16 mouse cellular contexts compared by ENCODE assay signal in the genomic region with DNA sequence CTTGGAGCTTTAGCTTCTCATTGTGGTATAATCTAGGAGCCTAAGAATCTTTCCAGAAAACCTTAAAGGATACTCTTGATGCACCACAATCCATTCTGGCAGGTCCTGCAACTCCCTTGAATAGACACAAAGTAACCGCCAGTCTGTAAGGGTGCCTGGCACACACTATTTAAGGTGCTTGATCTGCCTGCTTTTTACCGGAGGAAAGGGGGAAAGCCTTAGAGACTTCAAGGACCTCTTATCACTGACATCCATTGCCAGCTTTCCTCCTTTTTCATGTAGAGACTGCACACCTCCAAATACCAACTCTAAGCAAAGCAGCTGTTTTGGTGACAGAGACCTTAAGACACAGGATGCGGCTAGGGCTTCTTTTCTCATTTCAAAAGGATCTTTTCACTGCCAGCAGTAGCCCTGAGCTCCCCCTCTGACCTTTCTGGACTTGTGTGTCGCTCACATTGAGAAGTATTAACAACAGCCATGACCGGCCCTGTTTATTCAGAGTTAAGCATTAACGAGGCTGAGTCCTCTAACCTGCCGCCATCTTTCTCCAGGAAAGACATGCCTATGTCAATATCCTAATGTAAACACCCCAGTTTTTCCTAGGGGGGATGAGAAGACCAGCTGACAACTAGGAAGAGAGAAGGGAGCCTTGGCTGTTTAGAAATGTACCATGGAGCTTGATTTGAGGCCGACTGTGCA.
DNase-seq lines count a peak whose midpoint lies in the region; ATAC-seq lines count a peak whose summit lies in the region.
"Had no signal": no experiment of that assay in that cellular context is flagged by ENCODE, and none has a peak within 500 bp of the region (broad histone marks: within the 10 kb centered on the region; RNA-seq: fewer than 3 reads in every experiment).

No protein-coding gene starts in this region.

- no peak overlapping the region for H3K9ac ChIP-seq in midbrain, embryonic 16.5 days (ENCODE audit: low read depth, low read length)
- H3K9ac ChIP-seq in liver, embryonic 12.5 days: no peak overlapping the region
- H3K9ac ChIP-seq in stomach, embryonic 15.5 days: no peak overlapping the region
- no peak overlapping the region for H3K9ac ChIP-seq in forebrain, embryonic 16.5 days (replicated peaks; ENCODE audit: low read depth, low read length)
- H3K9ac ChIP-seq: hindbrain, embryonic 13.5 days; limb, embryonic 13.5 days; neural tube, embryonic 12.5 days had no signal

- ATAC-seq in midbrain, embryonic 16.5 days: no peak
- peak; percentile 62 for ATAC-seq in liver, embryonic 12.5 days
- ATAC-seq in stomach, embryonic 15.5 days (ENCODE audit: insufficient read depth, low FRiP score, low read depth): peak; percentile 82
- no peak for ATAC-seq in forebrain, embryonic 16.5 days

- peaks cover 38% of the 10 kb centered on the region for H3K4me1 ChIP-seq in midbrain, embryonic 10.5 days
- H3K4me1 ChIP-seq in midbrain, embryonic 16.5 days (ENCODE audit: control insufficient read depth, insufficient read depth, low read length): peaks cover 3% of the 10 kb centered on the region; the same call in 1 of the 2 replicates
- H3K4me1 ChIP-seq in liver, embryonic 12.5 days: peaks cover 4% of the 10 kb centered on the region; the same call in 1 of the 2 replicates
- H3K4me1 ChIP-seq in stomach, embryonic 15.5 days: peaks cover 6% of the 10 kb centered on the region; the same call in 1 of the 2 replicates
- no peaks in the 10 kb centered on the region for H3K4me1 ChIP-seq in forebrain, embryonic 16.5 days (replicated peaks; ENCODE audit: control insufficient read depth, insufficient read depth, low read length)
- H3K4me1 ChIP-seq: limb, embryonic 13.5 days; neural tube, embryonic 12.5 days had no signal

- H3K36me3 ChIP-seq in midbrain, embryonic 10.5 days: peaks cover 5% of the 10 kb centered on the region; the same call in 1 of the 2 replicates
- no peaks in the 10 kb centered on the region for H3K36me3 ChIP-seq in midbrain, embryonic 16.5 days (ENCODE audit: control insufficient read depth, insufficient read depth, low read length)
- H3K36me3 ChIP-seq in liver, embryonic 12.5 days: no peaks in the 10 kb centered on the region
- H3K36me3 ChIP-seq in stomach, embryonic 15.5 days: no peaks in the 10 kb centered on the region
- H3K36me3 ChIP-seq in forebrain, embryonic 16.5 days (ENCODE audit: control insufficient read depth, insufficient read depth): no peaks in the 10 kb centered on the region
- H3K36me3 ChIP-seq: hindbrain, embryonic 13.5 days; limb, embryonic 13.5 days; neural tube, embryonic 12.5 days had no signal

- peak; percentile 49 for DNase-seq in embryo, embryonic 10 days (ENCODE audit: low spot score)
- DNase-seq in embryo, embryonic 9.5 days (ENCODE audit: extremely low spot score): no peak
- no peak for DNase-seq in midbrain, embryonic 10.5 days (ENCODE audit: low spot score)
- DNase-seq in thymus, postnatal 4 days: no peak
- DNase-seq: adrenal gland, adult 2 months; cerebellum, postnatal 36 days; layer of hippocampus, postnatal 36 days; midbrain, embryonic 14.5 days; thymus, adult 2 months had no signal

- H3K27me3 ChIP-seq in midbrain, embryonic 10.5 days (ENCODE audit: low read depth, poor library complexity, severe bottlenecking): no peaks in the 10 kb centered on the region
- no peaks in the 10 kb centered on the region for H3K27me3 ChIP-seq in midbrain, embryonic 16.5 days (ENCODE audit: control insufficient read depth, insufficient read depth, low read depth, low read length)
- no peaks in the 10 kb centered on the region for H3K27me3 ChIP-seq in liver, embryonic 12.5 days (replicated peaks)
- H3K27me3 ChIP-seq in stomach, embryonic 15.5 days (replicated peaks): no peaks in the 10 kb centered on the region
- no peaks in the 10 kb centered on the region for H3K27me3 ChIP-seq in forebrain, embryonic 16.5 days (replicated peaks; ENCODE audit: control insufficient read depth, insufficient read depth, low read length)
- H3K27me3 ChIP-seq: hindbrain, embryonic 13.5 days; limb, embryonic 13.5 days; neural tube, embryonic 12.5 days had no signal

- WGBS in midbrain, embryonic 10.5 days: 41% methylated on average over 8 of the region's 8 CpGs
- 49% methylated on average over 8 of the region's 8 CpGs for WGBS in midbrain, embryonic 16.5 days
- 63% methylated on average over 8 of the region's 8 CpGs for WGBS in liver, embryonic 12.5 days (ENCODE audit: insufficient replicate concordance)
- 49% methylated on average over 8 of the region's 8 CpGs for WGBS in stomach, embryonic 15.5 days
- 53% methylated on average over 8 of the region's 8 CpGs for WGBS in forebrain, embryonic 16.5 days

- no peak overlapping the region for H3K4me3 ChIP-seq in midbrain, embryonic 10.5 days
- no peak overlapping the region for H3K4me3 ChIP-seq in midbrain, embryonic 16.5 days (ENCODE audit: low read depth, low read length)
- H3K4me3 ChIP-seq in liver, embryonic 12.5 days: no peak overlapping the region
- H3K4me3 ChIP-seq in stomach, embryonic 15.5 days (replicated peaks): no peak overlapping the region
- H3K4me3 ChIP-seq in forebrain, embryonic 16.5 days (replicated peaks; ENCODE audit: low read length): no peak overlapping the region
- H3K4me3 ChIP-seq: hindbrain, embryonic 13.5 days; limb, embryonic 13.5 days; neural tube, embryonic 12.5 days had no signal

- no peak overlapping the region for H3K4me2 ChIP-seq in midbrain, embryonic 16.5 days (ENCODE audit: low read length)
- H3K4me2 ChIP-seq in liver, embryonic 12.5 days: peak overlapping the region; percentile 5; the same call in 1 of the 2 replicates
- H3K4me2 ChIP-seq in stomach, embryonic 15.5 days: 0 out of 2 replicates have a peak overlapping the region, but pooled peaks have one; percentile 3
- no peak overlapping the region for H3K4me2 ChIP-seq in forebrain, embryonic 16.5 days (ENCODE audit: low read length)
- H3K4me2 ChIP-seq: hindbrain, embryonic 13.5 days; limb, embryonic 13.5 days; neural tube, embryonic 12.5 days had no signal

- no peaks in the 10 kb centered on the region for H3K9me3 ChIP-seq in midbrain, embryonic 10.5 days (replicated peaks)
- no peaks in the 10 kb centered on the region for H3K9me3 ChIP-seq in midbrain, embryonic 16.5 days (replicated peaks; ENCODE audit: control insufficient read depth, low read length, poor library complexity, severe bottlenecking)
- no peaks in the 10 kb centered on the region for H3K9me3 ChIP-seq in liver, embryonic 12.5 days (replicated peaks)
- H3K9me3 ChIP-seq in stomach, embryonic 15.5 days: no peaks in the 10 kb centered on the region
- H3K9me3 ChIP-seq in forebrain, embryonic 16.5 days (ENCODE audit: control insufficient read depth, low read length): no peaks in the 10 kb centered on the region
- H3K9me3 ChIP-seq: hindbrain, embryonic 13.5 days; limb, embryonic 13.5 days; neural tube, embryonic 12.5 days had no signal

- peak overlapping the region; percentile 65 for H3K27ac ChIP-seq in midbrain, embryonic 10.5 days (replicated peaks)
- H3K27ac ChIP-seq in midbrain, embryonic 16.5 days (ENCODE audit: low read length): no peak overlapping the region
- H3K27ac ChIP-seq in liver, embryonic 12.5 days: 0 out of 2 replicates have a peak overlapping the region, but pooled peaks have one; percentile 51
- peak overlapping the region; percentile 57 for H3K27ac ChIP-seq in stomach, embryonic 15.5 days
- no peak overlapping the region for H3K27ac ChIP-seq in forebrain, embryonic 16.5 days (ENCODE audit: low read length)
- H3K27ac ChIP-seq: hindbrain, embryonic 13.5 days; limb, embryonic 13.5 days; neural tube, embryonic 12.5 days had no signal

Comparison
In these comparisons a context has a peak if more than half of its experiments do, and no peak if none do; other contexts are left out.
1. H3K27ac ChIP-seq: peak in midbrain, embryonic 10.5 days (single experiment), liver, embryonic 12.5 days (single experiment) and stomach, embryonic 15.5 days (single experiment); none in midbrain, embryonic 16.5 days (single experiment) and forebrain, embryonic 16.5 days (single experiment).
2. ATAC-seq: peak in liver, embryonic 12.5 days (single experiment) and stomach, embryonic 15.5 days (single experiment); none in midbrain, embryonic 16.5 days (single experiment) and forebrain, embryonic 16.5 days (single experiment).
3. H3K4me2 ChIP-seq: peak in liver, embryonic 12.5 days (single experiment) and stomach, embryonic 15.5 days (single experiment); none in midbrain, embryonic 16.5 days (single experiment) and forebrain, embryonic 16.5 days (single experiment).